Mouse (Mus musculus): Measurements from ENCODE around the gene Tmem248. TPM values are rescaled to one million over a fixed set of nuclear protein-coding genes. Genes with fewer than 3 reads are reported as not detected.

Gene Tmem248
- polyA plus RNA-seq, 1 experiment: 33.8 TPM

DNA sequence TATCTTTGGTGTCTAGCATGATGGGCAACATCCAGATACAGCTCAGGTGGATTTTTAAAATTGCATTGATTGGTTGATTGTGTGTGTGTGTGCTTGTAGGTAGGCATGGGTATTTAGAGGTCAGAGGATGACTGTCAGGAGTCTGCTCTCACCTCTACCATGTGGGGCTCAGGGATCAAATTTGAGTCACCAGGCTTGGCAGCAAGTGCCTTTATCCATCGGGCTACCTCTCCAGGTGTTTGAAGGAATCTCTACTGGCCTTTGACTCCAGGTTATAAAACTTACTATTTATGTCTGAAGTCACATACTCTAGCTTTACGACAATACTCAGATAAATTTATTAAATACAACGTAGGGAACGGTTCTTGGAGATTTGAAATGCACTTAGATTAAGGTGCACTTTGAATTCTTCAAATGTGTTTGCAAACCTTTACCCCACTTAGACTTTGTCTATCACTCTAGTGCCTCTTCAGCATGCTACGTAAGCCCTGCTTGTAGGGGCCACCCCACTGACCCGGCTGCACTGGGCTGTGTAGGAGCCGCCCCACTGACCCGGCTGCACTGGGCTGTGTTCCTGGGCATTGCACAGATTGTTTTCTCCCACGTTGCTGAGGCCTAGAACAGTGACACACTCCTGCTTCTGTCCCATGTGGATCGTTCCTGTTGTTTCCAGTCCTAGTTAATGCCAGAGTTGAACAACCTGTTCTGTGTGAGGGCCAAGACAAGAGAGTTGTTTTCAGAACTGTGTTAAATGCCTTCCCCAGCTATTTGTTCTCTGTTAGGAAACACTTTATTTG, 16.4 kb upstream of the Tmem248 start:
- DNase-seq (ENCODE audit: low spot score): no peak

DNA sequence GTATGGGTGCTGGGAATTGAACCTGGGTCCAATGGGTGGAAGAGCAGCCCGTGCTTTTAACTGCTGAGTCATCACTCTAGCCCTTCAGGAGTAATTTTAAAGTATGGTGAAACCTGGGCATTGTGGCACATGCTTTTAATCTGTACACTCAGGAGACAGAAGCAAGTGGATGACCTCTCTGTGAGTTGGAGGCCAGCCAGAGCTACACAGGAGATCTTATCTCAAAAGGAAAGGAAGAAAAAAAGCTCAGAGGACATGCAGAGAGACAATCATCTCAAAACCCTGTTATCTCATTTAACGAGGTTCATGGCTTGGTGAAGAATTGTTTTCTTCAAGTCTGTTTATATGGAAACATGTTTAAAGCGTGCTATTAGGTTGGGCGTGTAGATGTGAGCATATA, 12.9 kb upstream of the Tmem248 start:
- DNase-seq (ENCODE audit: low spot score): no peak

DNA sequence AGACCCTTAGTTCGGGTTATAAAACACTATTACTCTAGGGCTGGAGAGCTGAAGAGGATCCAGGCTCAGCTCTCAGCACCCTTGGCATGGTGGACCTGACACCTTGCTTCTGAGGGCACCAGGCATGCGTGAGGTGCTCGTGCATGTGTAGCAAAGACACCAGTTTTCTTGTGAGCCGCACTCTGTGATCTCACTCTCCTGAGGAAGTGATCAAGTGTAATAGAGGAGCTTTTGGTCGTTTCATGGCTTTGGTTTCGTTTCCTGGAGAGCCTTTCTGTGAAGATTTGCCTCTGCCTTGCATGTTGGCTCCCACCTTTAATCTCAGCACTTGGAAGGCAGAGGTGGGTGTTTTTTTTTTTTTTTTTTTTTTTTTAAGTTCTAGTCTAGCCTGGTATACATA, 12.3 kb upstream of the Tmem248 start:
- no peak for DNase-seq (ENCODE audit: low spot score)

DNA sequence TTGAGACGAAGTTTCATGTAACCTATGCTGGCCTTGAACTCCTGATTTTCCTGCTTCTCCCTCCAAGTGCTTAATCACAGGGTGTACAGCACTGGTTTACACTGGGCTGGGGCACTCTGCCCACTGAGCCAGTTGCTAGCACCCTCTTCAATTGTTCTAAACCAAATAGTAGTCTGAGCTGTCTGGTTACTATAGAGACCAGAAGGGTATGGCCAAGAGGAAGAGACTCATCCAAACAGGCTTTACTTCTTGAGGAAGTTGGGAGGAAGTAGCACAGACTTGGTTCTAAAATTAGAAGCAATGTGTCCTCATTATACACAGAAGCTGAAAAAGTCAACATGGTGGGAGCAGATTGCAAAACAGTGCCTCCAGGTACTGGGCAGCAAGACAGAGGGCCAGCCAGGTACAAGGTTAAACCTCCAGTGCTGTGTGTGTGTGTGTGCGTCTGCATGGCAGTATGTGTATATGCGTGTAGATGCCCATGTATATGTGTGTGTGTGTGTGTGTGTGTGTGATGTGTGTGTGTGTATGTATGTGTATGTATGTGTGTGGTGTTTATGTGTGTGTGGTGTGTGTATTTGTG, 11.3 kb upstream of the Tmem248 start:
- no peak for DNase-seq (ENCODE audit: low spot score)

DNA sequence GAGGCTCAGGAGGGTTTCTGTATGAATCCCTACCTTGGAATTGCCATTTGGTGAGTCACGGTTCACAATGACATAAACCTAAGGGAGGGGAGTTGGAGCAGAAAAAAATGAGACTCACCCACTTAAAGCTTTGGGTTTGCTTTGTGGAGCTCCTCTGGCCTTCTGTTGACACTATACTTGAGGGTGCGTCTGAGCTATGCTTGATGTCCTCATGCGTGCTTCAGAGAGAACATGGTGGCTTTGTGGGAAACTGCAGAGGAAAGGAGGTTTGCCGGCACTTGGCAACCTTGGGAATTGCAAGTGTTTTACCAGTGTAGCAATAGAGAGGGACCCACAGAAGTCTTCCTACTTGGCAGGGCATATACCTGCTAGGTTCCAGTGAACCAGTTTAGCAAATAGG, 9.6 kb upstream of the Tmem248 start:
- DNase-seq (ENCODE audit: low spot score): no peak

DNA sequence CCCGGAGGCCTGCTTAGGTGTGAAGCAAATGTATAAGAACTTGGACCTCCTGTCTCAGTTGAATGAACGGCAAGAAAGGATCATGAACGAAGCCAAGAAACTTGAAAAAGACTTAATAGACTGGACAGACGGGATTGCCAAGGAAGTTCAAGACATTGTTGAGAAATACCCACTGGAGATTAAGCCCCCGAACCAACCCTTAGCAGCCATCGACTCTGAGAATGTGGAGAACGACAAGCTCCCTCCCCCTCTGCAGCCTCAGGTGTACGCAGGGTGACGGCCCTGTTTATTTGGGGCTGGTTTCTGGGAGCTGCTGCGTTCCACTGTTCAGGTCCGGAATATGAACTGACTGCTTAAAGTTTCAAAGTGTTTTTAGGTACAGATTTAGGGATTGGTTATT, 3.9 kb upstream of the Tmem248 start:
- no peak for DNase-seq (ENCODE audit: low spot score)

DNA sequence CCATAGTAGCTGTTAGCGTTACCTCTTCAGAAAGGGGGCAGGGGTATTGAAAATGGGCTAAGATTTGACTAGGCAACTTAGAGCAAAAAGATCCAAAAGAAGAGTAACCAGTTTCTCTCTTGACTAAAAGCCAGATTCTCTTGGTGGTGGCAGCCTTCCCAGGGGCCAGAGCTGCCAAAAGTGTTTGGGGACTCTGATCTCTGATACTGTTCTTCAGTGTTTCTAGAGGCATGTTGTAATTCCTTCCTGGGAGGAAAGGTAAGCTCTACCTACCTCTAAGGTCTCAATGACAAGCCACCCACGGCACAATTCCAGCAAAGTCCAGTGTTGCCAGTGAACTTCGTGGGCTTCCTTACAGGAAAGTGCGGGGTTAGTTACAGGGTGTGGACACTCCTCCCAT, 525 bp downstream of the Tmem248 start:
- no peak for DNase-seq (ENCODE audit: low spot score)

DNA sequence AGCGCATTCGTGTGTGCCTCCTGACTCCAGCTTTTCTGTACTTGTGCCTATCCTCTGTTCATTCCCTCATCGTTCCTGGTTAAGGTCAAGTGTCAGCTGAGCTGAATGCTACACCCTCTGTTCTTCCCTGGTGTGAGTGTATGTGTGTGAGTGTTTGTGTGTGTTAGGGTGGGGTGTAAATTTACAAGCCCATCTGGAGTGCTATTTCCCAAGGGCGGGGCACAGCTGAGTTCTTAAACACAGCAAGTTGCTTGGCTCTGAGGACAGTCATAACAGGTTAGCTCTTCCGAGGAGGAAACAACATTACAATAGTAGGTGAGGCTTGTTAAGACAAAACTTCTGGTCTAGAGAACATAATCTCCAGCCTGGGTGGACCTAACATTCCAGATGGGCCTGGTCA, 1.5 kb downstream of the Tmem248 start:
- DNase-seq (ENCODE audit: low spot score): no peak

DNA sequence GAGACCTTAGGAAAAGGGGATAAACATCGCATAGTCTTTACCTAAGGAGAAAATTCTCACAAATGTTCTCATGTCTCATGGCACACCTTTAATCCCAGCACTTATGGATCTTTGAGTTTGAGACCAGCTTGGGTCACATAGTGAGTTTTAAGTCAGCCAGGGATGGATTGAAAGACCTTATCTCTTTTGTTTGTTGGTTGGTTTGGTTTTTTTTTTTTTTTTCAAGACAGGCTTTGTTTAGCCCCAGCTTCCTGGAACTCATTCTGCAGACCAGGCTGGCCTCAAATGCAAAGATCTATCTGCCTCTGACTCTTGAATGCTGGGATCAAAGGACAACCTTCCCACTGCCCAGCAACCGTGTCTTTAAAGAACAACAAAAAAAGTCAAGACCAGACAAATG, 4.4 kb downstream of the Tmem248 start:
- no peak for DNase-seq (ENCODE audit: low spot score)

DNA sequence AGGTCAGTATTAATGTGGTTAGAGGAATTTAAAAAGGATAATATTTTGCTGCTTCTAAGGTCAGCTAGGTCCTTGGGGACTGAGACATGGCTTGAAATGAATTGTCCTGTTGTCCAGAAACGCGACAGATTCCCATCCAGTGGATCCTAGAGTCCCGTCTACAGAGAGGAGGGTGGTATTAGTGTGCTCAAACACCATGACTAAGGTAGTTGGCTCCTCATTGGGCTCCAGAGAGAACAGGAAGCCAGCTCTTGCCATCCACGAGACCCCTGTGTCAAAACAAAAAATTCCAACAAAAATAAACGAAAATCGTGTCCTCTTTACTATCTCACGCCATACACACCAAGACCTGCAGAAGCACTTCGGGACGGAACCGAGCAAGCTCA, 4.9 kb downstream of the Tmem248 start:
- DNase-seq (ENCODE audit: low spot score): peak; percentile 28

DNA sequence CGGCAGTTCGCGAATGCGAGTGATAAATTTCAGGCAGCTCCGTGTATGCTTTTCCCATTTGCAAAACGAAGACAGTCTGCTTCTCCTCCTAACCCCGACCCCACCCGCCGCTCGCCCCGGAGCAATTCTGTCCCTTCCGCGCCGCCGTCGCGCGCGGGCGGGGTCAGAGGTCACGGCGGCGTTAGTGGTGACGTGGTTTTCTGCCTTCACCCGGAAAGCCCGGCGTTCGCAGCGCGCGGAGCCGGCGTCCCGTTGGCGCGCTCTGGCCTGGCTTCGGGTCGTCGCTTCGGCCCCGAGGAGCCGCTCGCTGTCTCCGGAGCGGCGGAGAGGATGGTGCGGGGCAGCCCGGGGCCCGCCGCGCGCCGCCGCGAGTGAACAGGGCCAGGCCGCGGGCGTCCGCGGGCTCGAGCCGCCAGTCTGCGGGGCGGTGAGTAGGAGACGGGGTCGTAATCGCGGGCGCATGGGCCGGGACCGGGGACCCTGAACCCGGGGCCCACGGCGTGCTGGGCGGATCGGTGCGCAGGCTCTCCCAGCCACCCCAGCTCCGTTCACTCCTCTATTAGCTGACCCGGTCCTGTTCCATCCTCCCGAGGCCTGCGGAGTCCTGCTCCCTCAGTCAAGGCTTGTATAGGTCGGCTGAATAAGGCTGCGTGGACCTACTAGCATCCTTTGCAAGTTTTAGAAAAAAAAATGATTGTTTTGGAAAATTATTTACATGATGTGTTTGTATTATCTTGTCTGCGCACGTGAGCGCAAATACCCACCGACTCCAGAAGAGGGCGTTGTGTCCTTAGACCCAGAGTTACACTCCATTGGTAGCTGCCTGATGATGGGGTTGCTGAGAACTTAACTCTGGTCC, 5.5 kb downstream of the Tmem248 start:
- peak; percentile 99 for DNase-seq (ENCODE audit: low spot score)

DNA sequence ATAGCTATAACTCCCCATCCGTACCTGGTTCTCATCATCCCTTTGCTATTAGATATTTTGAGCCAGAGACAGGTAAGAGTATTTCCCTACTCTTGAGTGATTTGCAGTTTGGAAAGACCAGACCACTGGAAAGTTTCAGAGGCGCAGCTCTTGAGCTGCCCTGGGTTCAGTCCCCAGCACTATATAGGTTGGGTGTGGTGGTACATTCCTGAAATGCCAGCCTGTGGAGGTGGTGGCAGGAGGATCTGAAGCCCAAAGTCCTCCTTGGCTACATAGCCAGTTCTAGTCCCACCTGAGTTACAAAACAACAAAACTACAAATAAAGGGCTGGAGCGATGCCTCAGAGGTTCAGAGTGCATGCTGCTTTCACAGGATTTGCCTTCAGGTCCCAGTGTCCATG, 9.9 kb downstream of the Tmem248 start:
- DNase-seq (ENCODE audit: low spot score): no peak

DNA sequence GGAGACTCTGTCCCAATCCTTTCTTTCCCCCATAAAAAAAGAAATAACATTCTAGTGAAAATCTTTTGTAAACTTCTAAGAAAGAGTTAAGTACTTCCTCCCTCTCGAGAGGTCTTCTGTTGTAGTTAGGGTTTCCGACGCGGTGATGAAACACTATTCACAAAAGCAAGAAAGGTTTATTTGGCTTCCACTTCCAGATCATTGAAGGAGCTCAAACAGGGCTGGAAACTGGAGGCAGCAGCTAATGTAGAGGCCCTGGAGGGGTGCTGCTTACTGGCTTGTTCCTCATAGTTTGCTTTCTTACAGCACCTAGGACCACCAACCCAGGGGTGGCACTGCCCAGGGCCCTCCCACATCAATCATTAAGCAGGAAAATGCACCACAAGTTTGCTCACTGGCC, 11.2 kb downstream of the Tmem248 start:
- no peak for DNase-seq (ENCODE audit: low spot score)

DNA sequence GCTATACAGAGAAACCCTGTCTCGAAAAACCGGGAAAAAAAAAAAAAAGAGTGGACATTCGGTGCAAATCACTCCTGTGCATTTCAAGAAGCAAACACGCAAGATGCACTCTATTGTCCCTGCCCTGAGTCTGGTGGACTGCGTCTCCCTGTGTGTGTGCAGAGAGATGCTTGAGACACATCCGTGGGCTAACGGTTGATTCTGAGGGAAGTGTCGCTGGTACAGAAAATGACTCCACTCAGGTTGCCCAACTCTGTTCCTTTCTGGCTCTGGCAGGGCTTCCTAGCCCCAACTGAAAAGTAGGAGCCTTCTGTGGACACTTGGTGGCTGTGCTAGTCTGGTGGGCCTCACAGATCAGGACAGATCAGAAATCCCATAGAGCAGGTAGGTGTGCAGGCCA, 19.4 kb downstream of the Tmem248 start:
- no peak for DNase-seq (ENCODE audit: low spot score)

DNA sequence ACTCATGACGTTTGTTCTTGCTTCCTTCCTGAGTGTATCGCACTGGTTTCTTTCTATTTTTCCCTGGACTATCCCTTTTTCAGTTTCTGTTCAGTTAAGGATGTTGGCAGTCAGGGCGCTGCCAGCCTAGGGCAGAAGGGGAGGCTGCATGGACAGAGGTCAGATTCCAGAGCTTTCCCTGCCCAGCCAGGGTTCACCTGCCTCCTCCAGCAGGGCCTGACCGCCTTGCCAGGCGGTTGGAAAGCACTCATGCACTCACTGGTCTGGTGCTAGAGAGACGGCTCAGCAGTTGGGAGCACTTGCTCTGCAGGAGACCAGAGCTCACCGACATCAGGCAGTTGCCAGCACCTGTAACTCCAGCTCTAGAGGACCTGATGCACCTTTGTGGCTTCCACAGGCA, 22.4 kb downstream of the Tmem248 start:
- DNase-seq (ENCODE audit: low spot score): no peak

DNA sequence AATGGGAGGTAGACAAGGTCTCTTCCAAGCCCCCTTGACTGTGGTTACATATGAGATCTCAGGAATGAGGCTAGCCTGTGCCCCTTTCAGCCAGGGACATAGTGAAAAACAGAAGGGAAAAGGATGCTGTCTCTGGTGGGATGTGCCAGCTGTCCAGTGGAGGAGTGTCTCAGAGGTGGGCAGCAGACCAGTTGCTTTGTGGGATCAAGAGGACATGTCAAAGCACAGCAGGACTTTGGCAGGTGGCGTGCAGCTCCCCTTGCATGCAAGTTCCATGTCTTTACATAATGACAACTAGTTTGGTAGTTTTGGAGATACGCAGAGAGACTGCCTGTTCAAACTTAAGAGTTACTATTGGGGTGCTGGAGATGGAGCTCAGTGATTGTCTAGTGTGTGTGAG, 23.0 kb downstream of the Tmem248 start:
- DNase-seq (ENCODE audit: low spot score): no peak

DNA sequence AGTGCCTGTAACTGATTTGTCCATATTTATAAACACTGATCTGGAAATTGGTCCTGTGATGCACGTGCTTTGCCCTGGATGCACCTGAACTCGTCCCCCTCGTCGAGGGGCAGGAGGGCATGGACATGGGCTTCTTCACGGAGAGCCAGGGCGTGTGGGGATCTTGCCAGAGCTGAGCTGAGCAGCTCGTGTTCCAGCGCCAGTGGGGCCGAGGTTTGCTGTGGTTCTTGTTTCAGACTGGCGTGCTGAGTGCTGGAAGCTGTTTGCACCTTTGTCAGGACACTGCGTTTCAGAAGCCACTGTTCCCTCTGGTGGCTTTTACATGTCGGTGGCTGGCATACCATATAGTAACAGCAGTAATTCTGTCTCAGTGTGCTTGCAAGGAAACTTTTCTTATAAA, 24.5 kb downstream of the Tmem248 start:
- no peak for DNase-seq (ENCODE audit: low spot score)

DNA sequence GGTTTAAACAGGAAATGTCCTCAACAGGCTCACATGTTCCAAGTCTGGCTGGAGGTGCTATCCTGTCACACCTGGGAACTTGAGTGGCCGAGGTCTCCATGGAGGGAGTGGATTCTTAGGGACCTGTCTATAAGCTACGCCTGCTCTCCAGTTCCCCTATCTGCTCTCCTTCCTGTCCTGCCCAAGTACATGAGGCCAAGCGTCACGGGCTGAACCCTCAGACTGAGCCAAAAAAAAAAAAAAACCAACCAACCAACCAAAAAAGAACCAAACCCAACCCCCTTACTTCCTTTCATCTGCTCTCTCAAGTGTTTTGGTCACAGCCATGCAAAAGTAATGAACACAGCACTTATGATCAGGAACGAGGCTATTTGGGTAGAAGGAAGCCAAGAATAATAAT, 30.9 kb downstream of the Tmem248 start:
- no peak for DNase-seq (ENCODE audit: low spot score)

DNA sequence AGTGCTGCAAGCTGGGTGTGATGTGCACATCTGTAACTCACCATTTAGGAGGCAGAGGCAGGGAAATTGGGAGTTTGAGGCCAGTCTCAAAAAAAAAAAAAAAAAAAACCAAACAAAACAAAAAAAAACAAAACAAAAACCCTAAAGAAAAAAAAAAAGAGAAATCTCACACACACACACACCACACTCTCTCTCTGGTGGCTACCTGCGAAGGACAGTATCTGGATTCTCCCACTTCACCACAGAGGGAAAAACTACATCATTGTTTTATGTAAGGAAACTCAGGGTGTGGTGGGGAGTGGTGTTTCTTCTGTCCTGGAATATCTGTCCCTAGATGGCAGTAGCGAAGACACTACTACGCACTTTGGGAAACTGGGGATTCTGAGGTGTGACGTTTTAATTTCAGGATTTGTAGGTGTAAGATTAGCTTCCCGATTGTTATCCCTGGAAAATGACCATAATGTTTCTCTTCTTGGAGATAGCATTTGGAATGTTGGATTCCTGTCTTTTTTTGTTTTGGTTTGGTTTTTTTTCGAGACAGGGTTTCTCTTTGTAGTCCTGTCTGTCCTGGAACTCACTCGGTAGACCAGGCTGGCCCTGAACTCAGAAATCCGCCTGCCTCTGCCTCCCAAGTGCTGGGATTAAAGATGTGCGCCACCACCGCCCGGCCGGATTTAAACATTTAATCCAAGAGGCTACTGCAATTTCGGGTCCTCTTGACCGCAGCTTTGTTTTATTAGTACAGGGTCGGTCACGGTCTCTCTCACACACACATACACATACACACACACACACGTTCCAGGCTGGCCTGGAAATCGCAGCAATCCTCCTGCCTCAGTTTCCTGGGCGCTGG, 37.5 kb downstream of the Tmem248 start:
- DNase-seq (ENCODE audit: low spot score): no peak

DNA sequence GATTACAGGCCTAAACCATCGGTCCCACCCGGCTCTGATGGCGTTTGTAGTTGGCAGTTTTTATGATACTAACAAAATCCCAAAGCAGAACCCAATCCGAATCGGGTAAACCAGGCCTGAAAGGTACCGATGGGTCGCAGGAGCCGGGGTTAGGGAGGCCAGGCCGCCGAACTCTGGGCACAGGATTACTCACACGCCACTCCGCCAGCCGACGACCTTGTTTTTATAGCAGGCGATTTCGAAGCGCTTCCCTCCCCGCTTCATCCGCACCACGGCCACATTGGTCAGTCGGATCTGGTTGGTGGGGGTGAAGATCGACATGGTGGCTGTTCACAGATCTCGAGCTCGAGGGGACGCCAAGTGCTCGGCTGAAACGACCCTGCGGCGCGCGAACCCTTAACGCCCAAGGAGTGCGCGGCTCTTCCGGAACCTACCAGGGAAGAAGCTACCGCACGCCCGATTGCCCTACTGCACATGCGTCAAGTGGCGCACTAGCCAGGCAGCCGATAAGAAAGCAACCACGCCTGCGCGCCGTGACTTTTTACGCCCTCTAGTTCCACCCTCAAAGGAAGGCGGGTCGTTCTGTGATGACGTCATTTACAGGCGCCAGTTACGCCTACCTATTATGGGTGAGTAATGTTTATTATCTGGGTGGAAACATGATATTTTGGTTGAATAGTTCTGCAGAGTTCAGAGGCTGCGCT, 38.3 kb downstream of the Tmem248 start, which contains the start of the genes Sbds and Tyw1:
Sbds (minus strand) TSS at position 514 of the 704 bp plus-strand sequence.
Tyw1 (plus strand) TSS at position 603 of the 704 bp plus-strand sequence.
- peak; percentile 88 for DNase-seq (ENCODE audit: low spot score)
